Comparison of ENCODE assay signal across 8 mouse cellular contexts in the genomic region with DNA sequence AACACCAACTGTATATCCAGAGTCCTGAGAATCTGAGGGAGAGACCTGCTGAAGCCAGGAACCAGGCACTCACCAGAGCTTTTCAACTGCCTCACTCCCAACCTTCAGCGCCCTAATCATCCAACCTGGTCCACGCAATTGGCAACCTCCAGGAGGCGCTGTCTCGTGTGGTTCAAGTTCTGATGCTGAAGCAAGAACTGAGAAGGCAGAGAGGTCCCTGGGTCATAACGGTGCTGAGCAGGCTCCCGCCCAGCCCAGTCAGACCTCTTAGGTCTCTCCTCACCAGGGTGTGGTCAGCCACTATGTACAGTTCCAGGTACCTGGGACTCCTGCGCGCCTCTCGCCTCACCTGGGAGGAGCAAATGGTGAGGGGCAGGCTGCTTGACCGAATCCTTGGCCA. TPM values are rescaled to one million over a fixed set of nuclear protein-coding genes. Genes with fewer than 3 reads are reported as not detected.
DNase-seq lines count a peak whose midpoint lies in the region; ATAC-seq and TF ChIP-seq lines count a peak whose summit lies in the region.

No protein-coding gene starts in this region.

- peaks cover 59% of the 10 kb centered on the region for H3K27me3 ChIP-seq in heart, embryonic 11.5 days (ENCODE audit: control insufficient read depth, insufficient read depth, low read length)

- peak overlapping the region; percentile 69 for H3K4me2 ChIP-seq in heart, embryonic 11.5 days

- no peak overlapping the region for H3K4me3 ChIP-seq in heart, embryonic 11.5 days (ENCODE audit: low read depth, low read length)

- peak; percentile 57 for DNase-seq in urinary bladder, postnatal 14 days (ENCODE audit: low spot score)
- DNase-seq in urinary bladder, adult 18-20 months (ENCODE audit: low spot score in 2 of 2), result no peak
- peak; percentile 47 for DNase-seq in brain, embryonic 14.5 days (ENCODE audit: low read depth)
- DNase-seq in kidney, adult 8-10 months, result peak; percentile 14 to 45
- peak; percentile 78 for DNase-seq in lung, postnatal 10 days
- peak; percentile 76 for DNase-seq in retina, postnatal 1 day
- no peak for DNase-seq in right cerebral cortex, postnatal 36 days (ENCODE audit: low spot score in 2 of 2)

- TF ChIP-seq CTCF in brain, embryonic 14.5 days (IDR thresholded peaks at IDR 0.05; ENCODE audit: borderline replicate concordance, extremely low read depth, insufficient read depth, insufficient read length), result peak; percentile 70

- no peaks in the 10 kb centered on the region for H3K36me3 ChIP-seq in heart, embryonic 11.5 days (ENCODE audit: control insufficient read depth, insufficient read depth, low read length)

- no peak overlapping the region for H3K9ac ChIP-seq in heart, embryonic 11.5 days (ENCODE audit: low read depth, low read length)

- no peak for TF ChIP-seq POLR2A in brain, embryonic 14.5 days (IDR thresholded peaks at IDR 0.05; ENCODE audit: borderline replicate concordance, extremely low read depth, insufficient read depth, insufficient read length, poor library complexity, severe bottlenecking)

- H3K4me1 ChIP-seq in heart, embryonic 11.5 days (ENCODE audit: control insufficient read depth, insufficient read depth, low read length), result peaks cover 28% of the 10 kb centered on the region

- 5% methylated on average over 10 of the region's 10 CpGs for WGBS in heart, embryonic 11.5 days (ENCODE audit: insufficient replicate concordance)

- ATAC-seq in heart, embryonic 11.5 days (replicated peaks; ENCODE audit: insufficient number of reproducible peaks, low FRiP score, low TSS enrichment), result 0 out of 2 replicates have a peak, but pooled peaks have one; percentile 43

- H3K9me3 ChIP-seq in heart, embryonic 11.5 days (replicated peaks; ENCODE audit: control insufficient read depth, low read length), result no peaks in the 10 kb centered on the region

- H3K27ac ChIP-seq in heart, embryonic 11.5 days (ENCODE audit: low read depth, low read length), result no peak overlapping the region

RNA-seq across cellular contexts. Expression of gene Adam33, which starts 8.0 kb away (rescaled TPM):
- polyA plus RNA-seq in brain, embryonic 14.5 days (2012; rRNA removed), result 4.9 and 5.4 TPM in 2 replicates
- 4.1 and 5.7 TPM in 2 replicates for polyA plus RNA-seq in heart, embryonic 11.5 days (2014; fragmentation: Nextera tagmentation; extraction: Ambion mirVana)

RNA-seq across cellular contexts. Expression of gene Gfra4, which starts 12.7 kb away (rescaled TPM):
- polyA plus RNA-seq in brain, embryonic 14.5 days (2012; rRNA removed), result 43.7 and 54.0 TPM in 2 replicates
- polyA plus RNA-seq in heart, embryonic 11.5 days (2014; fragmentation: Nextera tagmentation; extraction: Ambion mirVana), result 2.9 and 3.8 TPM in 2 replicates

RNA-seq across cellular contexts. Expression of gene Siglec1, which starts 30.9 kb away (rescaled TPM):
- polyA plus RNA-seq in brain, embryonic 14.5 days (2012; rRNA removed), result 0.35 and 0.52 TPM in 2 replicates
- polyA plus RNA-seq in heart, embryonic 11.5 days (2014; fragmentation: Nextera tagmentation; extraction: Ambion mirVana), result 0.11 and 0.16 TPM in 2 replicates

Comparison
In these comparisons a context has a peak if more than half of its experiments do, and no peak if none do; other contexts are left out.
1. DNase-seq: peak in urinary bladder, postnatal 14 days (single experiment), brain, embryonic 14.5 days (single experiment), kidney, adult 8-10 months (2 of 2), lung, postnatal 10 days (single experiment) and retina, postnatal 1 day (single experiment); none in urinary bladder, adult 18-20 months (0 of 2) and right cerebral cortex, postnatal 36 days (0 of 2).